Mouse (Mus musculus) brain, embryonic 14.5 days (tissue): ENCODE data around the gene Zic1. TPM values are rescaled to one million over a fixed set of nuclear protein-coding genes. Genes with fewer than 3 reads are reported as not detected.

Experiments
- DNase-seq: peaks from one replicate; pipeline ENCODE4 v3.0.0-alpha.2; 2011; ENCODE audit warnings: low read depth
- CTCF ChIP-seq: fragments of 200-500 bp; IDR thresholded peaks from 2 replicates; pipeline ENCODE4 v1.5.1; 2012; ENCODE audit warnings: inconsistent platforms, mild to moderate bottlenecking, moderate library complexity, borderline replicate concordance; ENCODE audit not compliant: insufficient read depth, insufficient read length; ENCODE audit errors: extremely low read depth
- POLR2A ChIP-seq: fragments of 200-500 bp; IDR thresholded peaks from 2 replicates; pipeline ENCODE4 v1.6.1; 2012; ENCODE audit warnings: mild to moderate bottlenecking, inconsistent platforms, borderline replicate concordance; ENCODE audit not compliant: poor library complexity, insufficient read depth, insufficient read length, severe bottlenecking; ENCODE audit errors: extremely low read depth
- polyA plus RNA-seq: library from polyadenylated mRNA; depleted of rRNA; stranded (reverse); fragments of >200 nt; gene quantifications from 2 replicates; pipeline ENCODE4 v1.2.3, GENCODE M21; 2012

The Zic1 gene
- polyA plus RNA-seq, 1 experiment = 642 TPM

DNA sequence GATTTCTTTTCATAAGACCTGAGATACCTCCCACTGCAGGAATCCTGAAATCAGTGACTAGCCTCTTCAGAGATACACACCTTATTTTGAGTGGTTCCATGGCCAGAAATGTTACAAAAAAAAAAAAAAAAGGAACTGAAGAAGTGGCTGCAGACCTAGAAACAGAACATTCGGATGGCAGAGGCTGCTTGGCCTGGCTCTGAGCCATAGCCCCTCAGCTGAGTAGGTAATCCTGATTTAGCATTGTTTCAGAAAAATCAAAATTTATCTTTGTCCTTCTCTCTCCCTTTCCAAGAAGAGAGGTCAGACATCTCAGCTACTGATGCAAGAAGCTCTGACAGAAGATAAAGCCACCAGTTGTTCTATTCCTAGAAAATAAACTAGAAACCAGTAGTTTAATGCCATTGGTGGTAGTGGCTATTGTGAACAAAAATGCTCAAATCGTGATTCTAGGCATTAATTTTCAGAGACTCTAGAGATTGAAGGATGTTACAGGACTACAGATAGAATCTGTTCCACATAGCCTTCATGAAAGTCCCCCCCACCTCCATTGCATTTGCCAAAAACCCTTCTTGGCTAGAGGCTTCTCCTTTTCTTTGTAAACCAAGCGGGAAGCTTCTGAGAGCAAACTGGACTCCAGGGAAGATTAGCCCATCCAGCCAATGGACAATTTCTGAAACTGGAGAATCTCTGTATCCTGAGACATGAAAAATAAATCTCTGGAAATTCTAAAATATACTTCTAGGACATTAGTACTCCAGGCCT is 8.4 kb upstream of the Zic1 start:
- DNase-seq = no peak
- no peak for TF ChIP-seq POLR2A
- no peak for TF ChIP-seq CTCF

DNA sequence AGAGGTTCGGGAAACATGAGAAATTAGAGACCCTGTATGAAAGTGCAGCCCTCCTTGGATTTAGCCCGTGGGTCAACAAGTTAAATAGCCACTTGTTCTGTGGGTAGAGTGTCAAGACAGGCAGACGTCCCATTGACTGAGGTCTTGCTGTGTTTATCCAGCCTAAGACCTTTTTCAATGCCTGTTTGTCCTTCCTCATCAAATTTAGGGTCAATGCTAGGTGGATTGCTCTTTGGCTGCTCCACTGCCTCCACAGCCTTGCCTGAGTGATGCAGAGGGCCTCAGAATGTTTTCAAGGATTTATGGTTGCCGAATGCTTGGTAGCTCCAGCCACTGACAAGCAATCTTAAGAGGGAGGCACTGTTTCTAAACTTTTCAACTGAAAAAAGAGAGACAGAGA is 6.0 kb upstream of the Zic1 start:
- no peak for TF ChIP-seq CTCF
- TF ChIP-seq POLR2A = no peak

DNA sequence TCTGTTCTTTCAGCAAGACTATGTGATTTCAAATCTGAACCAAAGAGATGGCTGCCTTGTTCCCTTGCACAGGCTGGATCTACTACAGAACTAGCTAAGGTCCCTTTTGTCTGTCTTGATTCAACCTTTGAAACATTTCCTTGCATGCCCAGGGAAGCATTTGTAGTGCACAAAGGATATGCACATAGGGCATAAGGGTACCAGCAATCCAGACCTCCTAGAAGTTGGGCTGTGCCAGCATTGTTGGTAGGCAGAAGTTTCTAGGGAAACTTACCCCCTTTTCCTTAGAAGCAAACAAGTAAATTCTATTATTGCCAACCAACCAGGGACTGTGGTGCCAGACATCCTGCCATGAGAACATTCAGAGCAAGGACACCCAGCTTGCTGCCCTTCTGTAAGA is 5.4 kb upstream of the Zic1 start:
- TF ChIP-seq CTCF (no peak), POLR2A (no peak)
- DNase-seq = peak; percentile 71

More for the DNA sequence above, 6.0 kb upstream of the Zic1 start:
- DNase-seq = no peak

DNA sequence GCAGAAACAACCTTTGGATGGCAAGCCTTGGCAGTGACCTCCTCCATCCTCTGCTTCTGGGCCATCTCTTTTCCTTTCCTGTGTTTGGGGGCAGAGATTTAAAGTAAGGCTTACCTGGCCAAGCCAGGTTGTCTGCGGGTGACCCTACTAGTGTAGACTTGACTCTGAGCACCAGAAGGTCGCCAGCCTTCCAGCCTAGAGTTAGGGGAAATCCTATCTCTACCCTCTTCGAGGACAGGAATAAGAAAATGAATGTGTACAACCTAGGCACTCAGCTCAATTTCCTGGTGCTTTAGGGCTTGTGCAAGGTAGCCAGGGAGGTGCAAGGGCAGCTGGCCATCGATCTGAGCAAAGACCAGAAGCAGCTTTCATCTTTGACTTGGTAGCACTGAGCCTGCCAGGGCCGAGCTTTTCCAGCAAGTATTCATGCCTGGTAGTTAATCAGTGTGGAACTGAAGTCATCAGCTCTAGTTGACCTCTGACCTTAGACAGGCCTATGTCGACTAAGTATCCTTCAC is 4.6 kb upstream of the Zic1 start:
- no peak for DNase-seq
- TF ChIP-seq POLR2A (no peak), CTCF (no peak)

DNA sequence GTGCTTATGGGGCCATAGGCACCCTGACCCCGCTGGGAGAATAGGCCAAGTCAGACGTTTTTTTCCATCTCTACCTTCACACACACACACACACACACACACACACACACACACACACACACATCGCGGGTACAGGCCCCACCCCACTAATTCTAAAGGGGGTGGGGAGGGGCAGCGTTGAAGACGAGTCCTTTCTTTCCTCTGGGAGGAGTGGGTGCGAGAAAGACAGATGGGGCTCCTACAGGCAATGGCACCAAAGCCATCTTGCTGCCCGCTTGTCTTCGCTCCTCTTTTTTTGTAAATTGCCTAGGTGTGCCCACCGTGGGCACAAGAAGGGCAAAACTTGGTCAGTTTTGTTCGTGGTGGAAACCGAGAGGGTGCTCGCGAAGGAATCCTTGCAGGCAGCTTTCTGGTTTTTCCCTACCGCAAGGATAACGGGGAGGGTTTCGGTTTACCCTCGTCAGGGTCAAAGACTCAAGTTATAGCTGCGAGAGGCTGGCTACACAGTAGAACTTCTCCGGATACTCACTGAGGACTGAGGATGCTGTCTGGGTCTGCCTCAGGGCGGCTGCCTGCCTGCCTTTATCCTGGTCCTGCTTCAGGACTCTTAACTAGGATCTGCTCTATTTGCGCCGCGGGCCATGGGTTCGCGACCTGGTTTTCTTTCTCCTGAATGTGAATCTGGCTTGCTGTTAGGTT is 3.8 kb upstream of the Zic1 start:
- DNase-seq = no peak
- TF ChIP-seq CTCF (no peak), POLR2A (no peak)

DNA sequence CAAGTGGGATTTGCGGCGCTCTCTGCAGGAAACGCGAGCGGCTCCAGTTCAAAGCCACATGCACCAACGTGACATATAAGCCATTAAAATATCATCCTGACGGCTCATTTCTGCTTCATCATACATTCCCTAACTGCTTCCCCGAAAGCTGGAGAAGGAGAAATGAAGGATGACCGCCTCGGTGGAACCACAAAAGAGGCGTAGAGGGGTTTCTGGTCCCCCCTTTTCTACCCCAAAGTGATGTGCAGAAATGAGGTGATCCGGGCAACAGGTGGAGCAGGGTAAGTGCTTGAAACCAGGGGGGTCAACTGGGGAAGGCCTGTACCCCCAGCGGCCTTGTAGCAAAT is 3.3 kb upstream of the Zic1 start:
- TF ChIP-seq POLR2A (no peak), CTCF (no peak)
- no peak for DNase-seq

DNA sequence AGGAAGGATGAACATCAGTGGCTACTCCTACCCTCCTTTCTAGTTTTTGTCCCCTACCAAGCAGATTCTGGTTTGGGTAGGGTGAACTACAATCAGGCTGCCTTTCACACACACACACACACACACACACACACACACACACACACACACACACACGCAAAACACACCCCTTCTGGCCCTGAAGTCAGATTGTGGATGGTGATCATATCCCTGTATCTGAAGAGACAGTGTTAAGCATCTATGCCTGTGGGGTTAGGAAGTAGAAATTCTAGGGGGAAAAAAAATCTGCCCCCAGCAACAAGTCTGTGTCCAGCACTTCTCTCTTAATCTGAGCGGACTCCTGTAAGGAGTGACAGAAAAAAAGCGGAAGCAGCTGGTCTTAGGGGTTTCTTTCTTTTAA is 2.5 kb upstream of the Zic1 start:
- peak; percentile 72 for DNase-seq
- no peak for TF ChIP-seq POLR2A

DNA sequence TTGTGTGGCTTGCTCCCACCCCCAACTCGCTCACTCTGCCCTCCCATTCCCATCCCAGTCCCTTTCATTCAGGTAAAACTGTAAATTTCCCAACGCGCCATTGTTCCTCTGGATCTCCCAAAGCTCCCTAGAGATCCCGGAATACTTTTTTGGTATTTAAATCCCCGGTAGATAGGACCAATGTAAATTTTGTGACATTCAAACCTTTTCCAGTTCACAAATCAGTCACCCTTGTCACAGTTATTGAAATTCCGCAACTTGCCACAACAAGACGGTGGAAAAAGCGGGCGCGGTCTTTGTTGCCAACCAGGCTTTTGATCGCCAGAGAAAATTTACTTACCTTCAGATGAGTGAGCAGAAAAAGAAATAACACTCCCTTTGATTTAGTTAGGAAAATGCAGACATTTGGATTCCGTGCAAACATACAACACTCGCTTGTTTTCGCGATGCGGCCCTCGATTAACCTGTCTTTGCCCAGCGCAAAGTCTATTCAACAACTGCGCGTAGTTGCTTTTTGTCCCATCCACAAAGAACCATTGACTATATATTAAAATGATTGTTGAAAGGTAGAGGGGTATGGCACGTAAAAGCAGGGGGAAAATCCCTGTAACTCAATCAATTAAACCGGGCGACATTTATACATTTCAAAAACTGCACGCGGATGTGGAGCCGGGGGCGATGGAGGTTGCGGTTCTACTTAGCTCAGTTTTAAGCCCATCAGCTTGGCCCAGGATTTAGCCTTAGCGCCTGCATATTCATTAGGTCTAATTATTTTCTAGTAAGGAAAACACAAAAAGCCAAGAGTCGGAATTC is 1.6 kb upstream of the Zic1 start:
- TF ChIP-seq POLR2A = no peak

DNA sequence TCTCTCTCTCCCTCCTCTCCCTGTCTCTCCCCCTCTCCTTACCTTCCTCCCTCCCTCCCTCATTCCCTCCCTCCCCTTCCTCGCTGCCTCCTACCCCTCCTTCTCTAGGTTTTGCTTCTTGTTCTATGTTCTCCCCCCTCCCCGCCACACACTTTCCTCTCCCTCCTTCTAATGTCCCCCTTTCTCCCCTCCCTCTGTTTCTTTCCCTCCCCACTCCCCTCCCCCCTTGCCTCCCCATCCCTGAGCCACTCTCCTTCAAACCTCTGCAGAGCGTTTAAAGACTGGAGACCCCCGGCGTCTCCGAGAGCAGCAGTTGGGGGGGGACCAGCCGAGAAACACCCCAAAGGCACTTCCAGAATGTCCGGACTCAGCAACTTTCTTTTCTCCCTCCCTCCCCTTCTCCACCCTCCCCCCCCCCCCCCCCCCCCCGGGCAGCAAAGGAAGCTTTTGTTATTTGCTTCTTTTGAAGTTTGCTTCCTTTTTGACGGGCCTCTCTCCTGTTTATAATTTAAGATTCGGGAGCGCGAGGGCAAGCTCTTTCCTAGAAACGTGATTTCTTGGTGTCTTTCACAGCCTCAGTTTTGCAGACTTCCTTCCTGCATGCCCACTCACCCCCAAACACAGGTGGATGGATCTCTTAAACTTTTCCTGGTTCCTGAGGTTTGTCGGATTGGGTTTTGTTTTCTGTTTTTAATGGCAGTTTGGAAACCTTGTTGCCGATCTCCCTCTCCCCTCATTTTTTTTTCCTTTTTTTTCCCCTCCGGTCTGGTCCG is 802 bp upstream of the Zic1 start:
- DNase-seq = peak; percentile 91

More for the DNA sequence above, 1.6 kb upstream of the Zic1 start:
- DNase-seq = peak; percentile 78

DNA sequence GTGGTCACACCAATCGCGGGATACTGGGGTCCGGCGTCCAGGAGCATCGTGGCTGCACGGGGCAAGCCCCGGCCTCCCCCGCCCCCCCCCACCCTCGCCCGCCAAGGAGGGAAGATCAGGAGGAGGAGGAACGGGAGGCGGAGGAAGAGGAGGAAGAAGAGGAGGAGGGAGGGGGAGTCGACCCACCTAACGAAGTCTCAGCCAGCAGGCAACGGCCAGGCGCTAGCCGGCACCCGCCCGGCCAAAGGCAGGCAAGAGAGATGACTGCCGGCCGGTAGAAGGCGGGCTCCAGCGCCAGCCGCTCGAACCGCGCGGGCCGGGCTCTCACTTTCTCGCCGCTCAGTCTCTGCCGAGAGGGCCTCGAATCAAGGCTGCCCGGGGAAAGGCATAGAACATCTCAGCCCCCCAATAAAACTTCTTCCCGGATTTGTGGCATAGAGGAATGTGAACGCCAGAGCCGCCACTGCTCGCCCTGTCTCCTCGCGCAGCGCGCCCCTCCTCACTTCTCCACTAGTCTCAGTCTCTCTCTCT is 574 bp downstream of the Zic1 start:
- TF ChIP-seq POLR2A = peak; percentile 5; the same call in 1 of the 2 replicates
- TF ChIP-seq CTCF = no peak
- DNase-seq = peak; percentile 79

More for the DNA sequence above, 802 bp upstream of the Zic1 start:
- TF ChIP-seq CTCF (no peak), POLR2A (no peak)
